Comparison of ENCODE assay signal across 16 mouse cellular contexts in genomic region chrX:71210467-71210866, GRCm38 (mm10). TPM values are rescaled to one million over a fixed set of nuclear protein-coding genes. Genes with fewer than 3 reads are reported as not detected.
DNase-seq lines count a peak whose midpoint lies in the region; ATAC-seq and TF ChIP-seq lines count a peak whose summit lies in the region.
"Had no signal": no experiment of that assay in that cellular context is flagged by ENCODE, and none has a peak within 500 bp of the region (broad histone marks: within the 10 kb centered on the region; RNA-seq: fewer than 3 reads in every experiment).

Gene Mtm1, plus strand, starts transcription at chrX:71210767.

- no peaks in the 10 kb centered on the region for H3K9me3 ChIP-seq in intestine, postnatal 0 days (ENCODE audit: control insufficient read depth)
- no peaks in the 10 kb centered on the region for H3K9me3 ChIP-seq in lung, postnatal 0 days (ENCODE audit: low read length)
- H3K9me3 ChIP-seq: embryonic facial prominence, embryonic 10.5 days; forebrain, embryonic 10.5 days; heart, embryonic 13.5 days; midbrain, embryonic 15.5 days; neural tube, embryonic 13.5 days had no signal

- no peak for ATAC-seq in intestine, postnatal 0 days
- no peak for ATAC-seq in lung, postnatal 0 days
- ATAC-seq: midbrain, embryonic 15.5 days had no signal

- no peak within 1 kb of the TSS for H3K4me3 ChIP-seq in gastrocnemius, adult 2 months
- H3K4me3 ChIP-seq in intestine, postnatal 0 days (ENCODE audit: low read depth, low read length): no peak within 1 kb of the TSS
- no peak within 1 kb of the TSS for H3K4me3 ChIP-seq in lung, postnatal 0 days (ENCODE audit: low read depth, low read length)
- H3K4me3 ChIP-seq: embryonic facial prominence, embryonic 10.5 days; forebrain, embryonic 10.5 days; heart, embryonic 13.5 days; midbrain, embryonic 15.5 days; neural tube, embryonic 13.5 days had no signal

- H3K4me1 ChIP-seq in intestine, postnatal 0 days (replicated peaks; ENCODE audit: control insufficient read depth, insufficient read depth, low read length): no peaks in the 10 kb centered on the region
- no peaks in the 10 kb centered on the region for H3K4me1 ChIP-seq in lung, postnatal 0 days (ENCODE audit: insufficient read depth, low read depth, low read length)
- H3K4me1 ChIP-seq: embryonic facial prominence, embryonic 10.5 days; forebrain, embryonic 10.5 days; heart, embryonic 13.5 days; neural tube, embryonic 13.5 days had no signal

- H3K9ac ChIP-seq in intestine, postnatal 0 days (ENCODE audit: low read depth, low read length): no peak within 1 kb of the TSS
- H3K9ac ChIP-seq in lung, postnatal 0 days (replicated peaks; ENCODE audit: low read depth): no peak within 1 kb of the TSS
- H3K9ac ChIP-seq: heart, embryonic 13.5 days; midbrain, embryonic 15.5 days; neural tube, embryonic 13.5 days had no signal

- no peak for TF ChIP-seq CTCF in gastrocnemius, adult 2 months (IDR thresholded peaks at IDR 0.05)
- TF ChIP-seq CTCF in intestine, postnatal 0 days (IDR thresholded peaks at IDR 0.05; ENCODE audit: low read depth): no peak
- no peak for TF ChIP-seq CTCF in lung, postnatal 0 days (IDR thresholded peaks at IDR 0.05)

- no peak within 1 kb of the TSS for H3K27ac ChIP-seq in gastrocnemius, adult 2 months
- no peak within 1 kb of the TSS for H3K27ac ChIP-seq in intestine, postnatal 0 days (ENCODE audit: low read depth, low read length)
- H3K27ac ChIP-seq in lung, postnatal 0 days (ENCODE audit: low read length): no peak within 1 kb of the TSS
- H3K27ac ChIP-seq: embryonic facial prominence, embryonic 10.5 days; forebrain, embryonic 10.5 days; heart, embryonic 13.5 days; midbrain, embryonic 15.5 days; neural tube, embryonic 13.5 days had no signal

- no peak for TF ChIP-seq EP300 in lung, postnatal 0 days (IDR thresholded peaks at IDR 0.05)

- intact Hi-C loops in gastrocnemius, adult 2 months (cut with DNase I): no loop called here
- intact Hi-C loops in gastrocnemius, postnatal 14 days (cut with DNase I; ENCODE audit: low total_unique reads): no loop called here

- no peaks in the 10 kb centered on the region for H3K27me3 ChIP-seq in intestine, postnatal 0 days (replicated peaks; ENCODE audit: control insufficient read depth, insufficient read depth, low read length)
- no peaks in the 10 kb centered on the region for H3K27me3 ChIP-seq in lung, postnatal 0 days (replicated peaks; ENCODE audit: insufficient read depth, low read length)
- H3K27me3 ChIP-seq: heart, embryonic 13.5 days; midbrain, embryonic 15.5 days; neural tube, embryonic 13.5 days had no signal

- no peaks in the 10 kb centered on the region for H3K36me3 ChIP-seq in intestine, postnatal 0 days (ENCODE audit: control insufficient read depth, insufficient read depth)
- H3K36me3 ChIP-seq in lung, postnatal 0 days (ENCODE audit: insufficient read depth, low read length): no peaks in the 10 kb centered on the region
- H3K36me3 ChIP-seq: embryonic facial prominence, embryonic 10.5 days; forebrain, embryonic 10.5 days; heart, embryonic 13.5 days; midbrain, embryonic 15.5 days; neural tube, embryonic 13.5 days had no signal

- 97% methylated on average over 1 of the region's 1 CpGs for WGBS in intestine, postnatal 0 days
- 84% methylated on average over 1 of the region's 1 CpGs for WGBS in lung, postnatal 0 days

- no peak within 1 kb of the TSS for H3K4me2 ChIP-seq in intestine, postnatal 0 days (replicated peaks; ENCODE audit: low read depth)
- H3K4me2 ChIP-seq in lung, postnatal 0 days (replicated peaks; ENCODE audit: low read depth, low read length): no peak within 1 kb of the TSS
- H3K4me2 ChIP-seq: heart, embryonic 13.5 days; liver, embryonic 11.5 days; midbrain, embryonic 15.5 days; neural tube, embryonic 13.5 days had no signal

- no peak for DNase-seq in gastrocnemius, adult 2 months
- no peak for DNase-seq in gastrocnemius, postnatal 14 days
- no peak for DNase-seq in adrenal gland, postnatal 14 days
- DNase-seq in gastrocnemius, adult 8-10 months (ENCODE audit: low spot score in 2 of 2): no peak
- DNase-seq in lung, postnatal 14 days: no peak
- DNase-seq in lung, postnatal 0 days (ENCODE audit: low spot score): no peak
- DNase-seq in cerebellum, adult 11 months: no peak
- DNase-seq: kidney, adult 11 months; lung, postnatal 10 days had no signal

RNA-seq across cellular contexts. Expression of gene Mtm1, which starts in this region (rescaled TPM):
- total RNA-seq in gastrocnemius, adult 2 months (2021): 10 to 100 TPM; 12.9 to 13.9 TPM
- total RNA-seq in gastrocnemius, postnatal 14 days (2021): 10 to 100 TPM in 1 of 2 experiments, 1 to 10 TPM in 1; 8.9 to 10.1 TPM
- 15.7 and 18.1 TPM in 2 replicates for total RNA-seq in adrenal gland, postnatal 14 days (2021)
- 10 to 100 TPM; 11.7 to 13.9 (median 12.5) TPM for total RNA-seq in gastrocnemius, adult 8-10 months (2022)
- 17.8 and 18.0 TPM in 2 replicates for polyA plus RNA-seq in intestine, postnatal 0 days (2015; fragmentation: Nextera tagmentation; extraction: Ambion mirVana)
- 8.4 and 8.8 TPM in 2 replicates for polyA plus RNA-seq in lung, postnatal 0 days (2015; fragmentation: Nextera tagmentation; extraction: Ambion mirVana)
